Mouse (Mus musculus): ENCODE results near the gene Trim52. TPM values are rescaled to one million over a fixed set of nuclear protein-coding genes. Genes with fewer than 3 reads are reported as not detected.

Trim52 gene
- polyA plus RNA-seq (2014; fragmentation: Illumina TruSeq; extraction: RNeasy Lipid Tissue Mini Kit (QIAGEN cat#74804); ENCODE audit: low read depth, low replicate concordance) = not detected

DNA sequence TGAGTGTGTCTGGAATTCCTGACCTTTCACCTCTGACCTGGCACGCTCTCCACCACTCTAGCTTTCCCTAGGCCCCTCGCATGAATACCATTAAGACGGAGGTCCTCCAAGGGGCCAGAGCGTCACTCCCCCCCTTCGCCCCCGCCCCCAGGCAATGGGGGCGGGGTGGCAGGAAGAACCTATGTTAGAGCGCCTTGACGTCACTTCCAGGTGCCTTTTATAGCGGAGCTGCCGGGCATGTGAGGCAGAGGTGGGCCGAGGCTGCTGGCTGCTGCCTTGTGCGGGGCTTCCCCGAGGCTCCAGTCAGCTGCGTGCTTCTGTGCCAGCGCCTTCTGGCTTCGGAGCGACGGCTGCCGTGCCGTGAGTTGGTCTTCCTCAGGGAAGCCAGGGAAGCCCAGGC is at the start of gene Trim52:
Gene Trim52 (plus strand): TSS at position 219 of the 400 bp plus-strand sequence.

Other genes with a start within 250 kb of the Trim52 start
- gene Spry2, start 209.4 kb upstream of the Trim52 start, polyA plus RNA-seq (2014; fragmentation: Illumina TruSeq; extraction: RNeasy Lipid Tissue Mini Kit (QIAGEN cat#74804); ENCODE audit: low read depth, low replicate concordance) = 14.6 TPM

Measured in kidney, adult 10 weeks (tissue).